Mouse (Mus musculus): ENCODE measurements at regions not wholly inside any gene's neighbourhood (a gene's known extent, or its start where the extent isn't known, plus 50 kb on each side); places are given as distances from the start of the nearest gene placed in this dataset.

- Histone ChIP-seq H3K9ac (no peak overlapping the region), H3K27me3 (no peaks in the 10 kb centered on the region), H3K4me3 (replicated peaks) (no peak overlapping the region), H3K4me1 (replicated peaks) (no peaks in the 10 kb centered on the region), H3K27ac (replicated peaks) (no peak overlapping the region), H3K9me3 (replicated peaks) (no peaks in the 10 kb centered on the region), H3K4me2 (no peak overlapping the region), H3K36me3 (replicated peaks) (no peaks in the 10 kb centered on the region)
- ATAC-seq (ENCODE audit: insufficient read depth), result no peak
- WGBS (ENCODE audit: insufficient replicate concordance), result 44% methylated on average over 4 of the region's 4 CpGs
Measured at GRCm38 (mm10) chr3:57125792-57126485, 175.8 kb downstream of the Tm4sf1 start.

- H3K4me1 ChIP-seq (replicated peaks), result no peaks in the 10 kb centered on the region
- H3K27ac ChIP-seq (replicated peaks), result no peak overlapping the region
- no peak overlapping the region for H3K4me2 ChIP-seq
- WGBS (ENCODE audit: insufficient replicate concordance), result 51% methylated on average over 1 of the region's 1 CpGs
- H3K4me3 ChIP-seq (replicated peaks), result no peak overlapping the region
- no peak overlapping the region for H3K9ac ChIP-seq
- ATAC-seq (ENCODE audit: insufficient read depth), result no peak
- no peaks in the 10 kb centered on the region for H3K36me3 ChIP-seq (replicated peaks)
- H3K9me3 ChIP-seq (replicated peaks), result no peaks in the 10 kb centered on the region
- no peaks in the 10 kb centered on the region for H3K27me3 ChIP-seq
Measured at GRCm38 (mm10) chr3:57118016-57118415, 183.8 kb downstream of the Tm4sf1 start.

GRCm38 (mm10) chr3:57102254-57102653 lies 199.5 kb downstream of the Tm4sf1 start:
- no peaks in the 10 kb centered on the region for H3K36me3 ChIP-seq (replicated peaks)
- ATAC-seq (ENCODE audit: insufficient read depth), result no peak
- H3K4me1 ChIP-seq (replicated peaks), result no peaks in the 10 kb centered on the region
- no peak overlapping the region for H3K27ac ChIP-seq (replicated peaks)
- WGBS (ENCODE audit: insufficient replicate concordance), result 69% methylated on average over 2 of the region's 2 CpGs
- H3K9me3 ChIP-seq (replicated peaks), result no peaks in the 10 kb centered on the region
- no peak overlapping the region for H3K4me3 ChIP-seq (replicated peaks)
- no peak overlapping the region for H3K4me2 ChIP-seq
- H3K9ac ChIP-seq, result no peak overlapping the region
- H3K27me3 ChIP-seq, result no peaks in the 10 kb centered on the region

- no peaks in the 10 kb centered on the region for H3K4me1 ChIP-seq (replicated peaks)
- H3K4me2 ChIP-seq, result no peak overlapping the region
- no peaks in the 10 kb centered on the region for H3K9me3 ChIP-seq (replicated peaks)
- no peak overlapping the region for H3K27ac ChIP-seq (replicated peaks)
- no peak for ATAC-seq (ENCODE audit: insufficient read depth)
- 77% methylated on average over 1 of the region's 1 CpGs for WGBS (ENCODE audit: insufficient replicate concordance)
- no peak overlapping the region for H3K9ac ChIP-seq
- no peaks in the 10 kb centered on the region for H3K27me3 ChIP-seq
- no peaks in the 10 kb centered on the region for H3K36me3 ChIP-seq (replicated peaks)
- H3K4me3 ChIP-seq (replicated peaks), result no peak overlapping the region
Measured at GRCm38 (mm10) chr3:57100515-57100914, 201.3 kb downstream of the Tm4sf1 start.

- H3K36me3 ChIP-seq (replicated peaks), result no peaks in the 10 kb centered on the region
- no peak for ATAC-seq (ENCODE audit: insufficient read depth)
- H3K27me3 ChIP-seq, result no peaks in the 10 kb centered on the region
- H3K4me2 ChIP-seq, result no peak overlapping the region
- no peak overlapping the region for H3K27ac ChIP-seq (replicated peaks)
- no peaks in the 10 kb centered on the region for H3K9me3 ChIP-seq (replicated peaks)
- WGBS (ENCODE audit: insufficient replicate concordance), result 62% methylated on average over 3 of the region's 3 CpGs
- no peak overlapping the region for H3K9ac ChIP-seq
- H3K4me3 ChIP-seq (replicated peaks), result no peak overlapping the region
- no peaks in the 10 kb centered on the region for H3K4me1 ChIP-seq (replicated peaks)
Measured at GRCm38 (mm10) chr3:57094936-57095335, 206.9 kb downstream of the Tm4sf1 start.

- no peaks in the 10 kb centered on the region for H3K36me3 ChIP-seq (replicated peaks)
- no peak overlapping the region for H3K9ac ChIP-seq
- H3K4me3 ChIP-seq (replicated peaks), result no peak overlapping the region
- H3K27ac ChIP-seq (replicated peaks), result no peak overlapping the region
- no peaks in the 10 kb centered on the region for H3K27me3 ChIP-seq
- no peak overlapping the region for H3K4me2 ChIP-seq
- ATAC-seq (ENCODE audit: insufficient read depth), result no peak
- WGBS (ENCODE audit: insufficient replicate concordance), result 53% methylated on average over 1 of the region's 1 CpGs
- no peaks in the 10 kb centered on the region for H3K4me1 ChIP-seq (replicated peaks)
- H3K9me3 ChIP-seq (replicated peaks), result no peaks in the 10 kb centered on the region
Measured at GRCm38 (mm10) chr3:57093201-57093940, 208.4 kb downstream of the Tm4sf1 start.

GRCm38 (mm10) chr3:57074516-57074915 lies 227.3 kb downstream of the Tm4sf1 start:
- Histone ChIP-seq H3K36me3 (replicated peaks) (no peaks in the 10 kb centered on the region), H3K4me1 (replicated peaks) (no peaks in the 10 kb centered on the region), H3K27ac (replicated peaks) (no peak overlapping the region), H3K9ac (no peak overlapping the region), H3K4me3 (replicated peaks) (no peak overlapping the region), H3K27me3 (no peaks in the 10 kb centered on the region), H3K4me2 (no peak overlapping the region), H3K9me3 (replicated peaks) (no peaks in the 10 kb centered on the region)
- no peak for ATAC-seq (ENCODE audit: insufficient read depth)
- WGBS (ENCODE audit: insufficient replicate concordance), result 63% methylated on average over 1 of the region's 1 CpGs

- Histone ChIP-seq H3K9me3 (replicated peaks) (no peaks in the 10 kb centered on the region), H3K27ac (replicated peaks) (no peak overlapping the region), H3K4me1 (replicated peaks) (no peaks in the 10 kb centered on the region), H3K27me3 (no peaks in the 10 kb centered on the region), H3K9ac (no peak overlapping the region), H3K4me3 (replicated peaks) (no peak overlapping the region), H3K4me2 (no peak overlapping the region), H3K36me3 (replicated peaks) (no peaks in the 10 kb centered on the region)
- 39% methylated on average over 4 of the region's 4 CpGs for WGBS (ENCODE audit: insufficient replicate concordance)
- ATAC-seq (ENCODE audit: insufficient read depth), result no peak
Measured at GRCm38 (mm10) chr3:57073962-57074506, 227.8 kb downstream of the Tm4sf1 start.

- Histone ChIP-seq H3K4me3 (replicated peaks) (no peak overlapping the region), H3K9ac (no peak overlapping the region), H3K27me3 (no peaks in the 10 kb centered on the region), H3K9me3 (replicated peaks) (no peaks in the 10 kb centered on the region), H3K27ac (replicated peaks) (no peak overlapping the region), H3K4me2 (no peak overlapping the region), H3K36me3 (replicated peaks) (no peaks in the 10 kb centered on the region), H3K4me1 (replicated peaks) (no peaks in the 10 kb centered on the region)
- ATAC-seq (ENCODE audit: insufficient read depth), result no peak
Measured at GRCm38 (mm10) chr3:57033021-57033420, 268.8 kb downstream of the Tm4sf1 start.

- H3K9ac ChIP-seq, result no peak overlapping the region
- no peaks in the 10 kb centered on the region for H3K4me1 ChIP-seq (replicated peaks)
- no peaks in the 10 kb centered on the region for H3K9me3 ChIP-seq (replicated peaks)
- H3K4me2 ChIP-seq, result no peak overlapping the region
- no peaks in the 10 kb centered on the region for H3K36me3 ChIP-seq (replicated peaks)
- no peaks in the 10 kb centered on the region for H3K27me3 ChIP-seq
- H3K27ac ChIP-seq (replicated peaks), result no peak overlapping the region
- H3K4me3 ChIP-seq (replicated peaks), result no peak overlapping the region
- no peak for ATAC-seq (ENCODE audit: insufficient read depth)
Measured at GRCm38 (mm10) chr3:57018171-57018570, 283.6 kb downstream of the Tm4sf1 start.

- Histone ChIP-seq H3K9ac (no peak overlapping the region), H3K36me3 (replicated peaks) (no peaks in the 10 kb centered on the region), H3K4me3 (replicated peaks) (no peak overlapping the region), H3K27ac (replicated peaks) (no peak overlapping the region), H3K27me3 (no peaks in the 10 kb centered on the region), H3K9me3 (replicated peaks) (no peaks in the 10 kb centered on the region), H3K4me1 (replicated peaks) (no peaks in the 10 kb centered on the region), H3K4me2 (no peak overlapping the region)
- ATAC-seq (ENCODE audit: insufficient read depth), result no peak
- WGBS (ENCODE audit: insufficient replicate concordance), result 57% methylated on average over 2 of the region's 2 CpGs
Measured at GRCm38 (mm10) chr3:56981305-56981660, 320.5 kb downstream of the Tm4sf1 start.

All from liver, embryonic 15.5 days (tissue).